ENCODE assay signal across 13 mouse cellular contexts in the genomic region with DNA sequence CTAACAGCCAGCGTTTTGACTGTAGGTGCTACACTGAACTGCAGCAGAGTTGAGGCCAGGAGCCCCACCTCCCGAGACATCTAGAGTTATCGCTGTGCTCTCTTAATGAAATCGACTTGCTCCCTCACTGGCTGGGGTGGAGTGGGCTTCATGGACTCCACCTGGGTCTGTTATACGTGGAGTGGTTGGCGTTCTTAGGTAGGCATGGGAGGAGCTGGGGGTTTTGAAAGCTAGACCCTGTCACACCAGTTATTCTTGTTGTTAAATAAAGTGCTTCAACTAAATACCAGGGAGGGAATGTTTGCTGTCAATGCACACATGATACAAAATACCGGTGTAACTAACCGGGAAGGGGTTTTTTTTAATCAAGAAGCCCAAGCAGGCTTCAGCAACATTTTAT.
"Had no signal": no experiment of that assay in that cellular context is flagged by ENCODE, and none has a peak within 500 bp of the region (broad histone marks: within the 10 kb centered on the region; RNA-seq: fewer than 3 reads in every experiment).

No protein-coding gene starts in this region.

- H3K27me3 ChIP-seq: midbrain, embryonic 15.5 days; neural tube, embryonic 12.5 days; stomach, embryonic 15.5 days had no signal

- H3K4me1 ChIP-seq: kidney, embryonic 15.5 days; midbrain, embryonic 10.5 days; midbrain, embryonic 15.5 days; neural tube, embryonic 12.5 days; stomach, embryonic 15.5 days had no signal

- H3K36me3 ChIP-seq: kidney, embryonic 15.5 days; midbrain, embryonic 10.5 days; midbrain, embryonic 15.5 days; neural tube, embryonic 12.5 days; stomach, embryonic 15.5 days had no signal

- ATAC-seq: intestine, embryonic 16.5 days; midbrain, embryonic 15.5 days had no signal

- H3K4me3 ChIP-seq: kidney, embryonic 15.5 days; midbrain, embryonic 10.5 days; midbrain, embryonic 15.5 days; neural tube, embryonic 12.5 days; stomach, embryonic 15.5 days had no signal

- H3K9ac ChIP-seq: kidney, embryonic 15.5 days; liver, embryonic 14.5 days; midbrain, embryonic 15.5 days; neural tube, embryonic 12.5 days; stomach, embryonic 15.5 days had no signal

- H3K9me3 ChIP-seq: kidney, embryonic 15.5 days; midbrain, embryonic 10.5 days; midbrain, embryonic 15.5 days; neural tube, embryonic 12.5 days; stomach, embryonic 15.5 days had no signal

- DNase-seq: kidney, adult 2 months; kidney, postnatal 14 days; retina, postnatal 1 day; right cerebral cortex, postnatal 4 days; spleen, adult 18-20 months; thymus, postnatal 36 days had no signal

- H3K27ac ChIP-seq: kidney, embryonic 15.5 days; liver, embryonic 14.5 days; midbrain, embryonic 10.5 days; midbrain, embryonic 15.5 days; neural tube, embryonic 12.5 days; stomach, embryonic 15.5 days had no signal

- H3K4me2 ChIP-seq: kidney, embryonic 15.5 days; midbrain, embryonic 15.5 days; neural tube, embryonic 12.5 days; stomach, embryonic 15.5 days had no signal
